Mouse (Mus musculus) kidney, adult 2 months (tissue): ENCODE results near the gene Gabrr2. TPM values are rescaled to one million over a fixed set of nuclear protein-coding genes. Genes with fewer than 3 reads are reported as not detected.

Experiments
- DNase-seq: peaks from one replicate; pipeline ENCODE4 v3.0.0; 2021
- H3K27ac ChIP-seq: fragments of 200-500 bp; 2 replicates; pipeline ENCODE4 v1.5.1; 2012; ENCODE audit warnings: low read depth, low read length, control low read depth, inconsistent platforms; ENCODE audit not compliant: insufficient read depth
- H3K27me3 ChIP-seq: fragments of 200-500 bp; replicated peaks from 2 replicates; pipeline ENCODE4 v1.6.1; 2012; ENCODE audit warnings: mild to moderate bottlenecking, moderate library complexity, low read length, inconsistent platforms; ENCODE audit not compliant: control insufficient read depth, insufficient read depth
- H3K36me3 ChIP-seq: fragments of 200-500 bp; 2 replicates; pipeline ENCODE4 v1.6.1; 2012; ENCODE audit warnings: mild to moderate bottlenecking, moderate library complexity, low read length, inconsistent platforms; ENCODE audit not compliant: control insufficient read depth, insufficient read depth
- H3K4me1 ChIP-seq: fragments of 200-500 bp; 2 replicates; pipeline ENCODE4 v1.6.1; 2011; ENCODE audit warnings: low read length; ENCODE audit not compliant: control insufficient read depth, insufficient read depth
- H3K4me3 ChIP-seq: fragments of 200-500 bp; 2 replicates; pipeline ENCODE4 v1.5.1; 2011; ENCODE audit warnings: mild to moderate bottlenecking, low read depth, low read length, control low read depth; ENCODE audit not compliant: insufficient read depth
- CTCF ChIP-seq: fragments of 200-500 bp; conservative IDR thresholded peaks from 2 replicates; pipeline ENCODE4 v1.5.1; 2011; ENCODE audit warnings: low read depth, mild to moderate bottlenecking, control low read depth, low read length, moderate library complexity, mixed read lengths; ENCODE audit not compliant: insufficient read depth, insufficient read length
- POLR2A ChIP-seq: fragments of 200-500 bp; IDR thresholded peaks from one replicate; pipeline ENCODE4 v1.6.1; 2011; ENCODE audit warnings: low read depth, low read length, control low read depth
- WGBS: fragments of 180-500 bp; shearing (Covaris S2); methylation state at CpG from one replicate; pipeline ENCODE4 v1.1.7; 2018; 5-methylcytosine and 5-hydroxymethylcytosine counted together
- polyA plus RNA-seq: library from polyadenylated mRNA; depleted of rRNA; stranded (reverse); fragments of >200 nt; gene quantifications from 2 replicates; pipeline ENCODE4 v1.2.3, GENCODE M21; 2012

The Gabrr2 gene
- polyA plus RNA-seq, 1 experiment = 0.66 TPM

GRCm38 (mm10) chr4:33057890-33058687 is 4.7 kb upstream of the Gabrr2 start:
- H3K27ac ChIP-seq = peak overlapping the region; percentile 19; the same call in 1 of the 2 replicates
- H3K4me3 ChIP-seq = no peak overlapping the region
- peak; percentile 15 for DNase-seq
- H3K36me3 ChIP-seq = no peaks in the 10 kb centered on the region; the same call in none of the 2 replicates
- TF ChIP-seq CTCF = no peak
- no peak for TF ChIP-seq POLR2A
- WGBS = 58% methylated on average over 11 of the region's 11 CpGs
- H3K4me1 ChIP-seq = peaks cover 5% of the 10 kb centered on the region; the same call in 1 of the 2 replicates
- H3K27me3 ChIP-seq = no peaks in the 10 kb centered on the region

- no peak for DNase-seq
- Histone ChIP-seq H3K27ac (no peak overlapping the region), H3K4me3 (no peak overlapping the region), H3K36me3 (no peaks in the 10 kb centered on the region), H3K4me1 (peaks cover 5% of the 10 kb centered on the region; the same call in 1 of the 2 replicates), H3K27me3 (no peaks in the 10 kb centered on the region)
- 55% methylated on average over 7 of the region's 7 CpGs for WGBS
- TF ChIP-seq CTCF (no peak), POLR2A (no peak)
These were observed 1.6 kb upstream of the Gabrr2 start for GRCm38 (mm10) chr4:33061158-33061557.

GRCm38 (mm10) chr4:33064986-33065385 is 2.2 kb downstream of the Gabrr2 start:
- Histone ChIP-seq H3K4me1 (peaks cover 5% of the 10 kb centered on the region; the same call in 1 of the 2 replicates), H3K36me3 (no peaks in the 10 kb centered on the region), H3K27ac (no peak overlapping the region), H3K27me3 (no peaks in the 10 kb centered on the region), H3K4me3 (no peak overlapping the region)
- TF ChIP-seq POLR2A (no peak), CTCF (no peak)
- DNase-seq = no peak
- 76% methylated on average over 6 of the region's 6 CpGs for WGBS

GRCm38 (mm10) chr4:33066223-33066960 is 3.6 kb downstream of the Gabrr2 start:
- DNase-seq = no peak
- TF ChIP-seq POLR2A (no peak), CTCF (no peak)
- 78% methylated on average over 14 of the region's 14 CpGs for WGBS
- H3K27me3 ChIP-seq = no peaks in the 10 kb centered on the region
- H3K4me1 ChIP-seq = peaks cover 5% of the 10 kb centered on the region; the same call in 1 of the 2 replicates
- no peaks in the 10 kb centered on the region for H3K36me3 ChIP-seq
- no peak overlapping the region for H3K4me3 ChIP-seq
- no peak overlapping the region for H3K27ac ChIP-seq

GRCm38 (mm10) chr4:33067331-33067730 is 4.5 kb downstream of the Gabrr2 start:
- Histone ChIP-seq H3K27ac (no peak overlapping the region), H3K36me3 (no peaks in the 10 kb centered on the region), H3K27me3 (no peaks in the 10 kb centered on the region), H3K4me1 (peaks cover 3% of the 10 kb centered on the region; the same call in 1 of the 2 replicates), H3K4me3 (no peak overlapping the region)
- 95% methylated on average over 3 of the region's 3 CpGs for WGBS
- TF ChIP-seq CTCF = no peak
- TF ChIP-seq POLR2A = no peak
- DNase-seq = no peak

- peaks cover under 1% of the 10 kb centered on the region; the same call in 1 of the 2 replicates for H3K4me1 ChIP-seq
- no peak overlapping the region for H3K4me3 ChIP-seq
- H3K27ac ChIP-seq = no peak overlapping the region
- WGBS = 93% methylated on average over 6 of the region's 6 CpGs
- no peaks in the 10 kb centered on the region for H3K27me3 ChIP-seq
- DNase-seq = no peak
- TF ChIP-seq POLR2A = no peak
- TF ChIP-seq CTCF = no peak
- H3K36me3 ChIP-seq = no peaks in the 10 kb centered on the region
These were observed 5.0 kb downstream of the Gabrr2 start for GRCm38 (mm10) chr4:33067826-33068225.

- Histone ChIP-seq H3K27me3 (no peaks in the 10 kb centered on the region), H3K4me1 (no peaks in the 10 kb centered on the region), H3K36me3 (no peaks in the 10 kb centered on the region), H3K4me3 (no peak overlapping the region), H3K27ac (no peak overlapping the region)
- no peak for TF ChIP-seq POLR2A
- no peak for TF ChIP-seq CTCF
- DNase-seq = no peak
- 51% methylated on average over 6 of the region's 6 CpGs for WGBS
These were observed 6.1 kb downstream of the Gabrr2 start for GRCm38 (mm10) chr4:33068894-33069293.
